Mouse (Mus musculus): ENCODE measurements at regions not wholly inside any gene's neighbourhood (a gene's known extent, or its start where the extent isn't known, plus 50 kb on each side); places are given as distances from the start of the nearest gene placed in this dataset.

DNA sequence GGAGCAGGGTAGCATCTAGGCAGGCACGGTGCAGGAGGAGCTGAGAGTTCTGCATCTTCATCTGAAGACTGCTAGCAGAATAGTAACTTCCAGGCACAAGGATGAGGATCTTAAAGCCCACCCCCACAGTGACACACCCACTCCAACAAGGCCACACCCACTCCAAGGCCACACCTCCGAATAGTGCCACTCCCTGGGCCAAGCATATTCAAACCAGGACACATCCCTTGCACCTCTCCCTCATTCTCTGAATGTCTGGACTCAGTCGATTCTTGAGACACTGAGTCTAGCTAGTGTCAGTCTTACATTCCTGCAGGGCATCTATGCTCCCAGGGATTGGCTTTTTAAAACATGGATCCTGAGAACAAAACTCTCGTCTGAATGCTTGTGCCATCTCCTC, 186.7 kb upstream of the Hs6st1 start:
- TF ChIP-seq CTCF (IDR thresholded peaks at IDR 0.05; ENCODE audit: extremely low read depth, insufficient read depth, low read length) = no peak
- no peak for TF ChIP-seq POLR2A (IDR thresholded peaks at IDR 0.05; ENCODE audit: extremely low read depth, insufficient read depth, low read length)
